Mouse (Mus musculus): ENCODE measurements at regions not wholly inside any gene's neighbourhood (a gene's known extent, or its start where the extent isn't known, plus 50 kb on each side); places are given as distances from the start of the nearest gene placed in this dataset.
A peak's percentile ranks its signal among the peaks of the same experiment; 100 is the strongest.

- TF ChIP-seq CTCF (IDR thresholded peaks at IDR 0.05; ENCODE audit: low read depth), result no peak
- H3K4me3 ChIP-seq (ENCODE audit: low read depth, low read length), result no peak overlapping the region
- DNase-seq, result no peak
- H3K9me3 ChIP-seq (ENCODE audit: low read depth, low read length), result no peaks in the 10 kb centered on the region
- H3K4me1 ChIP-seq (ENCODE audit: insufficient read depth), result no peaks in the 10 kb centered on the region
- no peak overlapping the region for H3K27ac ChIP-seq (ENCODE audit: low read depth)
- H3K36me3 ChIP-seq (ENCODE audit: insufficient read depth), result no peaks in the 10 kb centered on the region
- H3K27me3 ChIP-seq (ENCODE audit: insufficient read depth, low read length), result no peaks in the 10 kb centered on the region
- no peak for ATAC-seq (ENCODE audit: insufficient read depth)
- 71% methylated on average over 3 of the region's 3 CpGs for WGBS
- H3K9ac ChIP-seq, result no peak overlapping the region
- no peak overlapping the region for H3K4me2 ChIP-seq
These were observed 56.5 kb upstream of the Bmp2 start for GRCm38 (mm10) chr2:133495443-133495842.

GRCm38 (mm10) chr2:133496389-133496788 lies 55.6 kb upstream of the Bmp2 start:
- no peak overlapping the region for H3K9ac ChIP-seq
- H3K4me2 ChIP-seq, result no peak overlapping the region
- no peaks in the 10 kb centered on the region for H3K4me1 ChIP-seq (ENCODE audit: insufficient read depth)
- no peak for DNase-seq
- no peak for TF ChIP-seq CTCF (IDR thresholded peaks at IDR 0.05; ENCODE audit: low read depth)
- H3K27ac ChIP-seq (ENCODE audit: low read depth), result no peak overlapping the region
- no peak for ATAC-seq (ENCODE audit: insufficient read depth)
- no peaks in the 10 kb centered on the region for H3K36me3 ChIP-seq (ENCODE audit: insufficient read depth)
- H3K4me3 ChIP-seq (ENCODE audit: low read depth, low read length), result no peak overlapping the region
- no peaks in the 10 kb centered on the region for H3K27me3 ChIP-seq (ENCODE audit: insufficient read depth, low read length)
- no peaks in the 10 kb centered on the region for H3K9me3 ChIP-seq (ENCODE audit: low read depth, low read length)

- H3K4me2 ChIP-seq, result no peak overlapping the region
These were observed 54.9 kb upstream of the Bmp2 start for GRCm38 (mm10) chr2:133497071-133497470.

GRCm38 (mm10) chr2:133497541-133498185 lies 54.3 kb upstream of the Bmp2 start:
- H3K9me3 ChIP-seq (ENCODE audit: low read depth, low read length), result no peaks in the 10 kb centered on the region
- no peaks in the 10 kb centered on the region for H3K36me3 ChIP-seq (ENCODE audit: insufficient read depth)
- H3K27me3 ChIP-seq (ENCODE audit: insufficient read depth, low read length), result no peaks in the 10 kb centered on the region
- H3K4me2 ChIP-seq, result no peak overlapping the region
- WGBS, result 56% methylated on average over 8 of the region's 8 CpGs
- H3K4me3 ChIP-seq (ENCODE audit: low read depth, low read length), result no peak overlapping the region
- TF ChIP-seq CTCF (IDR thresholded peaks at IDR 0.05; ENCODE audit: low read depth), result no peak
- ATAC-seq (ENCODE audit: insufficient read depth) (no peak), DNase-seq (no peak)
- H3K27ac ChIP-seq (ENCODE audit: low read depth), result peak overlapping the region; percentile 78
- no peaks in the 10 kb centered on the region for H3K4me1 ChIP-seq (ENCODE audit: insufficient read depth)
- no peak overlapping the region for H3K9ac ChIP-seq

More at GRCm38 (mm10) chr2:133497071-133497470, 54.9 kb upstream of the Bmp2 start:
- no peak for TF ChIP-seq CTCF (IDR thresholded peaks at IDR 0.05; ENCODE audit: low read depth)
- Histone ChIP-seq H3K27ac (ENCODE audit: low read depth) (no peak overlapping the region), H3K36me3 (ENCODE audit: insufficient read depth) (no peaks in the 10 kb centered on the region), H3K4me1 (ENCODE audit: insufficient read depth) (no peaks in the 10 kb centered on the region), H3K9ac (no peak overlapping the region), H3K9me3 (ENCODE audit: low read depth, low read length) (no peaks in the 10 kb centered on the region), H3K27me3 (ENCODE audit: insufficient read depth, low read length) (no peaks in the 10 kb centered on the region), H3K4me3 (ENCODE audit: low read depth, low read length) (no peak overlapping the region)
- no peak for ATAC-seq (ENCODE audit: insufficient read depth)
- DNase-seq, result no peak
- WGBS, result 73% methylated on average over 4 of the region's 4 CpGs

- Histone ChIP-seq H3K9ac (no peak overlapping the region), H3K4me3 (ENCODE audit: low read depth, low read length) (no peak overlapping the region), H3K36me3 (ENCODE audit: insufficient read depth) (no peaks in the 10 kb centered on the region), H3K9me3 (ENCODE audit: low read depth, low read length) (no peaks in the 10 kb centered on the region), H3K27me3 (ENCODE audit: insufficient read depth, low read length) (no peaks in the 10 kb centered on the region), H3K4me2 (no peak overlapping the region), H3K4me1 (ENCODE audit: insufficient read depth) (no peaks in the 10 kb centered on the region), H3K27ac (ENCODE audit: low read depth) (peak overlapping the region; percentile 78)
- DNase-seq, result no peak
- 51% methylated on average over 2 of the region's 2 CpGs for WGBS
- ATAC-seq (ENCODE audit: insufficient read depth), result peak; percentile 41; the same call in 1 of the 2 replicates
- TF ChIP-seq CTCF (IDR thresholded peaks at IDR 0.05; ENCODE audit: low read depth), result no peak
These were observed 53.8 kb upstream of the Bmp2 start for GRCm38 (mm10) chr2:133498186-133498571.

DNA sequence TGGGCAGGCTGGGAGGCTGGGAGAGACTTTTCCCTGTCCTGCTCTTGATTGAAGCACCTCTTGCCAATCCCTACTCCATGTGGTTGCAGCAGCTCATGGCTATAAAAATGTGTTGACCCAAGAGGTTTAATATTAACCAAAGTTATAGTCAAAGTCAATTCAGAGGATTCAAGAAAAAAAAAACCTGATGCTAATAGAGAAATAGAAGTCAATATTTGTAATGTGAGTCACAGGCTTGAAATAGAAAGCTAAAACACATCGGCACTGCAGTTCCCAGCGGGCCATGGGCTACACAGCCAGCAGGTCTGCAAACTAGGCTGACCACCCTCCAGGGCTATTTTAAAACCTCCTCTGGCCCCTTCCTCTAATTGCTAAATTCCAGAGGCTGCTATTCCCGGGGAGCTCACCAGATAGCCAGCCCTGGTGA lies 53.2 kb upstream of the Bmp2 start:
- no peak overlapping the region for H3K4me2 ChIP-seq
- H3K36me3 ChIP-seq (ENCODE audit: insufficient read depth), result no peaks in the 10 kb centered on the region
- no peak overlapping the region for H3K9ac ChIP-seq
- H3K4me3 ChIP-seq (ENCODE audit: low read depth, low read length), result no peak overlapping the region
- DNase-seq, result peak; percentile 55
- H3K4me1 ChIP-seq (ENCODE audit: insufficient read depth), result no peaks in the 10 kb centered on the region
- WGBS, result 46% methylated on average over 3 of the region's 3 CpGs
- peak; percentile 88 for ATAC-seq (ENCODE audit: insufficient read depth)
- H3K9me3 ChIP-seq (ENCODE audit: low read depth, low read length), result no peaks in the 10 kb centered on the region
- H3K27ac ChIP-seq (ENCODE audit: low read depth), result peak overlapping the region; percentile 78
- no peaks in the 10 kb centered on the region for H3K27me3 ChIP-seq (ENCODE audit: insufficient read depth, low read length)
- TF ChIP-seq CTCF (IDR thresholded peaks at IDR 0.05; ENCODE audit: low read depth), result no peak

- Histone ChIP-seq H3K27me3 (ENCODE audit: insufficient read depth, low read length) (no peaks in the 10 kb centered on the region), H3K9me3 (ENCODE audit: low read depth, low read length) (no peaks in the 10 kb centered on the region), H3K4me2 (no peak overlapping the region), H3K36me3 (ENCODE audit: insufficient read depth) (no peaks in the 10 kb centered on the region), H3K9ac (no peak overlapping the region), H3K4me3 (ENCODE audit: low read depth, low read length) (no peak overlapping the region), H3K27ac (ENCODE audit: low read depth) (no peak overlapping the region), H3K4me1 (ENCODE audit: insufficient read depth) (no peaks in the 10 kb centered on the region)
- WGBS, result 29% methylated on average over 3 of the region's 3 CpGs
- DNase-seq, result no peak
- no peak for ATAC-seq (ENCODE audit: insufficient read depth)
- TF ChIP-seq CTCF (IDR thresholded peaks at IDR 0.05; ENCODE audit: low read depth), result no peak
These were observed 52.1 kb upstream of the Bmp2 start for GRCm38 (mm10) chr2:133499904-133500303.

Data from lung, embryonic 14.5 days (tissue).